Mouse (Mus musculus) kidney, adult 2 months (tissue): ENCODE data around the gene Lgals3bp.
A peak's percentile ranks its signal among the peaks of the same experiment; 100 is the strongest.

Source experiments
- CTCF ChIP-seq: fragments of 200-500 bp; conservative IDR thresholded peaks from 2 replicates; pipeline ENCODE4 v1.5.1; 2011; ENCODE audit warnings: low read depth, mild to moderate bottlenecking, control low read depth, low read length, moderate library complexity, mixed read lengths; ENCODE audit not compliant: insufficient read depth, insufficient read length
- POLR2A ChIP-seq: fragments of 200-500 bp; IDR thresholded peaks from one replicate; pipeline ENCODE4 v1.6.1; 2011; ENCODE audit warnings: low read depth, low read length, control low read depth

DNA sequence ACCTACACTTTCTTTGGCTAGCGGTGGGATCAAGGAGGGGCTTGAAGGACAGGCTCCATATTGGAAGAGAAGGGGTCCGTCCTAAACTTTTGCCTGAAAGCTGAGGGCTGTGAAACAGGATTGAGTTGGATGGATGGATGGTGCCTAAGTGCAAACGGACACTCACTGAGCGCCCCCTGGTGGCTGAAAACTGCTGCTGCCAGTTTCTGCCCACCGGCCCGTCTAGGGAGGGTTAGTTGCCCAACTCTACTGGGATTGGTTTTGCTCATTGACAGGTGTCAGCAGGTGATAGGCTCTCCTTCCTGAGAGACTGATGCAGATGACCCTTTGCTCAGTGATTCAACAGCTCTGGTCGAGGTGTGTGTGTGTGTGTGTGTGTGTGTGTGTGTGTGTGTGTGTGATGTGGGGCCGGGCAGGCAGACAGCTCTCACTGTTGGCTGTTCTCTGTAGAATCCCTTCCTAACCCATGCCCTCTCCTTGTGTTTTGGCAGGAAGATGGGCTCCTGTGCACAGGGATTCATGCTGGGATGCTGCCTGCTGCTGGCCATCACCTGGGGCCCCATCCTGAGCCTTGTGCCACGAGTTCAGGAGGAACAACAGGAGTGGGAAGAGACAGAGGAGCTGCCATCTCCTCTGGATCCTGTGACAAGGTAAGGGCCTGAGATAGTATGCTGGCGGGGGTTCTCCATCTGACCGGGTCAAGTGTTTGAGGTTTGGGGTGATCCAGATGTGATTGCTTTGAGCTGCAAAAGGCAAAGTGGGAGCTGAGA lies 41.5 kb upstream of the Lgals3bp start:
- no peak for TF ChIP-seq POLR2A
- TF ChIP-seq CTCF: peak; percentile 88
